Mouse (Mus musculus) kidney, adult 2 months (tissue): ENCODE measurements around the gene Klf12.

ENCODE experiments used
- CTCF ChIP-seq: fragments of 200-500 bp; conservative IDR thresholded peaks from 2 replicates; pipeline ENCODE4 v1.5.1; 2011; ENCODE audit warnings: low read depth, mild to moderate bottlenecking, control low read depth, low read length, moderate library complexity, mixed read lengths; ENCODE audit not compliant: insufficient read depth, insufficient read length
- POLR2A ChIP-seq: fragments of 200-500 bp; IDR thresholded peaks from one replicate; pipeline ENCODE4 v1.6.1; 2011; ENCODE audit warnings: low read depth, low read length, control low read depth

GRCm38 (mm10) chr14:100197199-100197598 lies 87.3 kb downstream of the Klf12 start:
- TF ChIP-seq CTCF (no peak), POLR2A (no peak)
